Mouse (Mus musculus): ENCODE data around the gene Agbl4. TPM values are rescaled to one million over a fixed set of nuclear protein-coding genes. Genes with fewer than 3 reads are reported as not detected.

Gene Agbl4
- polyA plus RNA-seq, 2 experiments = 0.17 to 0.21 TPM

DNA sequence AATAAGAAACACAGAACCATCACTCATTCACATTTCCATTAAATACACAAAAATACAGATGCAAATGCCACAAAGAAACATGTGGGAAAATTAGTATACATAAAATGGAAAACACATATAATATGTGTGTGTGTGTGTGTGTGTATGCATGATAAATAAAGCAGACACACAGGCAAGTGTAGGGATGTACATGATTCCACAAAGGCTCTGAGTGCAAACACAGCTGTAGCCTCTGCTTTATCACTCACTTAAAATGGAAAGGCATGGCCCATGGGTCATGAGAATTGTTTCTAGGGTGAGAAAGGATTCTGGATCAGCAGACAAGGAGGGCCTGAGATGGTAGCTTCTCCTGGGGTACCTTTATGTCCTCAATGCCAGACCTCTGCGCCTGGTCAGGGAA, 1182.8 kb downstream of the Agbl4 start:
- DNase-seq (ENCODE audit: low spot score) = no peak
- Histone ChIP-seq H3K36me3 (ENCODE audit: control insufficient read depth, insufficient read depth, low read length) (no peaks in the 10 kb centered on the region), H3K4me2 (replicated peaks; ENCODE audit: low read depth, low read length, severe bottlenecking) (no peak overlapping the region), H3K27me3 (ENCODE audit: control insufficient read depth, insufficient read depth, low read length) (no peaks in the 10 kb centered on the region), H3K27ac (replicated peaks; ENCODE audit: low read depth, low read length) (no peak overlapping the region), H3K9ac (ENCODE audit: low read depth, low read length, severe bottlenecking) (no peak overlapping the region), H3K4me1 (ENCODE audit: control insufficient read depth, insufficient read depth, low read length) (peaks cover 8% of the 10 kb centered on the region), H3K9me3 (ENCODE audit: control insufficient read depth, low read length) (no peaks in the 10 kb centered on the region), H3K4me3 (replicated peaks; ENCODE audit: low read length) (no peak overlapping the region)
- no peak for ATAC-seq (ENCODE audit: low FRiP score, low read depth)
- TF ChIP-seq POLR2A (IDR thresholded peaks at IDR 0.05; ENCODE audit: borderline replicate concordance, extremely low read depth, insufficient read depth, insufficient read length) = no peak
- 85% methylated on average over 1 of the region's 1 CpGs for WGBS

DNA sequence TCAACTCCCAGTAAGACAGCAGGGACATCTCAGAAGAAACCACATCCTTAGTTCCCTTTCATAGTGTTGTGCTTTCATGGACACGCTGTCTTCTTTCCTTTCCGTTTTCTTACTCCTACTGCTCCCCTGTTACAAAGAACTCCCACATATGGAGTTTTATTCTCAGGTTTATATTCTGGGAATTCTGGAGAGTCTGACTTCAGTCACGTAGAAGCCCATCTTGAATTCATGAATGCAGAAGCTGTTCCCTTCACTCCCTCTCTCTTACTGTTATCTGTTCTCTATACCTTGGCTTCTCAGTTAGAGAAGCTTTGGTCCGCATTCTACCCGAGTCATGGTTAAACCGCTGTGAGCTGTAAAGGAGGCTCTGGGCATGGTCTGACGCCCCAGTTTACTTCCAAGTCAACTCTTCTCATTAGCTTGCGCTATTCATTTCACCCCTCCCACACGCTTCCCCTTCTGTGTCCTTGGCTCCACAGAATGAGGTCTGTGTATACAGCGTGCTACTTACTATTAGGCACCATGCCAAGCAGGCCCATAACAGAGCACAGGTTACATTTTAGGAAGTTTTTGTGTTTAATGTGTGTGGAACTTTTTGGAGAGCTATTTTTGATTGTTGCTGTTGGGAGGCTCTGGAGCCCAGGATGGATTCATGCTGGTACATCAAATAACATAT, 1186.2 kb downstream of the Agbl4 start:
- DNase-seq (ENCODE audit: low spot score) (no peak), ATAC-seq (ENCODE audit: low FRiP score, low read depth) (no peak)
- Histone ChIP-seq H3K4me3 (replicated peaks; ENCODE audit: low read length) (no peak overlapping the region), H3K4me1 (ENCODE audit: control insufficient read depth, insufficient read depth, low read length) (peaks cover 8% of the 10 kb centered on the region), H3K27ac (replicated peaks; ENCODE audit: low read depth, low read length) (no peak overlapping the region), H3K9me3 (ENCODE audit: control insufficient read depth, low read length) (no peaks in the 10 kb centered on the region), H3K4me2 (replicated peaks; ENCODE audit: low read depth, low read length, severe bottlenecking) (no peak overlapping the region), H3K36me3 (ENCODE audit: control insufficient read depth, insufficient read depth, low read length) (no peaks in the 10 kb centered on the region), H3K27me3 (ENCODE audit: control insufficient read depth, insufficient read depth, low read length) (no peaks in the 10 kb centered on the region), H3K9ac (ENCODE audit: low read depth, low read length, severe bottlenecking) (no peak overlapping the region)
- WGBS = 61% methylated on average over 10 of the region's 10 CpGs
- TF ChIP-seq POLR2A (IDR thresholded peaks at IDR 0.05; ENCODE audit: borderline replicate concordance, extremely low read depth, insufficient read depth, insufficient read length) = no peak

DNA sequence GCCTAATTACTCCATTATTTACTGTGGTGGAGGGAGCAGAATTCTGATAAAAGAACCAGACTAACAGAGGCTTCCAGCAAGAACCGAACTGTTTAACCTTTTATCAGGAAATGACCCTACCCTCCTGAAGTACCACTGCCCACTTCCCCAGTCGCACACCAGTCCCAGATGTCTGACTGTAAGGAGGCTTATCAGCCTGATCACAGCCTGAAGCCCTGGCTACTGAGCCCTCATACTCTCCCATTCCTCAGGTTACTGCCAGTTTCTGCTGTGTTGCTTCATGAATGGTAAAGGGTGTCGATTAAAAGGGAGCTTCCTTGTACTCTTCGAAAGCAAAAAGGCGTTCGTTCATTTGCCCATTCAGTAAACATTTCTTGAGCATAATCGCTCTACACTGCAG, 1186.8 kb downstream of the Agbl4 start:
- Histone ChIP-seq H3K9ac (ENCODE audit: low read depth, low read length, severe bottlenecking) (no peak overlapping the region), H3K9me3 (ENCODE audit: control insufficient read depth, low read length) (no peaks in the 10 kb centered on the region), H3K27me3 (ENCODE audit: control insufficient read depth, insufficient read depth, low read length) (no peaks in the 10 kb centered on the region), H3K4me1 (ENCODE audit: control insufficient read depth, insufficient read depth, low read length) (peaks cover 8% of the 10 kb centered on the region), H3K36me3 (ENCODE audit: control insufficient read depth, insufficient read depth, low read length) (no peaks in the 10 kb centered on the region), H3K4me2 (replicated peaks; ENCODE audit: low read depth, low read length, severe bottlenecking) (no peak overlapping the region), H3K4me3 (replicated peaks; ENCODE audit: low read length) (no peak overlapping the region), H3K27ac (replicated peaks; ENCODE audit: low read depth, low read length) (no peak overlapping the region)
- WGBS = 72% methylated on average over 7 of the region's 7 CpGs
- ATAC-seq (ENCODE audit: low FRiP score, low read depth) (no peak), DNase-seq (ENCODE audit: low spot score) (no peak)
- no peak for TF ChIP-seq POLR2A (IDR thresholded peaks at IDR 0.05; ENCODE audit: borderline replicate concordance, extremely low read depth, insufficient read depth, insufficient read length)

DNA sequence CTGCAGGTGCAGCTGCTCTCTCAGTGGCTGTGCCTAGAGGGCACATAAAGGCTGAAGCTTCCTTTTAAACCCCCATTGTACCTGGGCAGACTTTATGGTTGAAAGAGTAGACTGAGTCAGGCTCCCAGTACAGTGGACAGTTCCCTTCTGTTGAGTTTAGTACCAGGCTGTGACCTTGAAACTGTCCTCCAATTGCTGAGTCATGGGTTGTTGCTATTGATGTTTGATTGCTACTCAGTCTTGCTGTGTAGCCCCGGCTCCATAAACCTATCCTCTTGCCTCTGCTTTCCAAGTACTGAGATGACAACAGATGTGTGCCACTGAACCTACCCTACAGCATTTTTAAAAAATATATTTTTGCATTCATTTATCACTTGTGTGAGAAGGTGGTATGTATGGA, 1190.8 kb downstream of the Agbl4 start:
- Histone ChIP-seq H3K27ac (replicated peaks; ENCODE audit: low read depth, low read length) (no peak overlapping the region), H3K27me3 (ENCODE audit: control insufficient read depth, insufficient read depth, low read length) (no peaks in the 10 kb centered on the region), H3K9ac (ENCODE audit: low read depth, low read length, severe bottlenecking) (no peak overlapping the region), H3K36me3 (ENCODE audit: control insufficient read depth, insufficient read depth, low read length) (no peaks in the 10 kb centered on the region), H3K9me3 (ENCODE audit: control insufficient read depth, low read length) (no peaks in the 10 kb centered on the region), H3K4me1 (ENCODE audit: control insufficient read depth, insufficient read depth, low read length) (peaks cover 8% of the 10 kb centered on the region), H3K4me2 (replicated peaks; ENCODE audit: low read depth, low read length, severe bottlenecking) (no peak overlapping the region), H3K4me3 (replicated peaks; ENCODE audit: low read length) (no peak overlapping the region)
- 81% methylated on average over 1 of the region's 1 CpGs for WGBS
- no peak for TF ChIP-seq POLR2A (IDR thresholded peaks at IDR 0.05; ENCODE audit: borderline replicate concordance, extremely low read depth, insufficient read depth, insufficient read length)
- DNase-seq (ENCODE audit: low spot score) (no peak), ATAC-seq (ENCODE audit: low FRiP score, low read depth) (no peak)

DNA sequence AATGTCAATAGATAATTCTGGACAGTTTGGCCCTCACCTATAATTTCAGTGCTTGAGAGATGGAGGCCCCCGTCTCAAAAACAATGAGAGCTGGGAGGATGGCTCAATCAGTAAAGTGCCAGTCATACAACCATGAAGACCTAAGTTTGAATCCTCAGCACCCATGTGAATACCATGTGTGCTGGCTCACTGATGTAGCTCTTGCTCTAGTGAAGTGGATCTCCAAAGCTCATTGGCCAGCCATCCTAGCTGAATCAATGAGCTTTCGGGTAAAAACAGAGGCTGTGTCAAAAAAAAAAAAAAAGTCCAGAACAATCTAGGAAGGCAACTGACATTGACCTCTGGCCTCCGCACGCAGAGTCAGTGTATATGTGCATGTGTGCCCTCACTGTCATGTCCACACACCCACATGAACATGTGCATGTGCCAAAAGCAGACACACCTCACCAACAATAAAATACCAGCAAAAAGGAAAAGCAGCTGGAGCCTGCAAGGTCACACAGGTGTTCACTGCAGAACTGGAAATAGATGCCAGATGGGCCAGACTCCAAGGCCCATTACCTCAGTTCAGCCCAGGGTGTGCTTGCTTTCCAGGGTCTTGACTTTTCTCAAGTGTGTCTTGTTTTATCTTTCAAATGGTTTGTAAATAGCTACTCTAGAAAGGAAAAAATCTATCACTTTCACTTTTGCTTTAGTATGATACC, 1192.2 kb downstream of the Agbl4 start:
- no peak overlapping the region for H3K4me2 ChIP-seq (replicated peaks; ENCODE audit: low read depth, low read length, severe bottlenecking)
- no peak overlapping the region for H3K27ac ChIP-seq (replicated peaks; ENCODE audit: low read depth, low read length)
- H3K27me3 ChIP-seq (ENCODE audit: control insufficient read depth, insufficient read depth, low read length) = no peaks in the 10 kb centered on the region
- H3K9ac ChIP-seq (ENCODE audit: low read depth, low read length, severe bottlenecking) = no peak overlapping the region
- WGBS = 55% methylated on average over 4 of the region's 4 CpGs
- DNase-seq (ENCODE audit: low spot score) = no peak
- H3K36me3 ChIP-seq (ENCODE audit: control insufficient read depth, insufficient read depth, low read length) = no peaks in the 10 kb centered on the region
- H3K4me3 ChIP-seq (replicated peaks; ENCODE audit: low read length) = no peak overlapping the region
- no peaks in the 10 kb centered on the region for H3K9me3 ChIP-seq (ENCODE audit: control insufficient read depth, low read length)
- peak; percentile 41; the same call in 1 of the 2 replicates for ATAC-seq (ENCODE audit: low FRiP score, low read depth)
- H3K4me1 ChIP-seq (ENCODE audit: control insufficient read depth, insufficient read depth, low read length) = no peaks in the 10 kb centered on the region
- no peak for TF ChIP-seq POLR2A (IDR thresholded peaks at IDR 0.05; ENCODE audit: borderline replicate concordance, extremely low read depth, insufficient read depth, insufficient read length)
